Mouse (Mus musculus) thymus, postnatal 0 days (tissue): Measurements from ENCODE around the gene Tbc1d10a. TPM values are rescaled to one million over a fixed set of nuclear protein-coding genes. Genes with fewer than 3 reads are reported as not detected.
A peak's percentile ranks its signal among the peaks of the same experiment; 100 is the strongest.

Experiments
- DNase-seq: peaks from one replicate; pipeline ENCODE4 v3.0.0-alpha.2; 2015; ENCODE audit warnings: low spot score
- polyA plus RNA-seq: library from polyadenylated mRNA; unstranded; fragments of >200 nt; fragmentation: Nextera tagmentation; extraction: Ambion mirVana; gene quantifications from 2 replicates; pipeline ENCODE4 v1.2.1, GENCODE M21; 2015

Gene Tbc1d10a
- 50.1 and 58.2 TPM in 2 replicates for polyA plus RNA-seq

DNA sequence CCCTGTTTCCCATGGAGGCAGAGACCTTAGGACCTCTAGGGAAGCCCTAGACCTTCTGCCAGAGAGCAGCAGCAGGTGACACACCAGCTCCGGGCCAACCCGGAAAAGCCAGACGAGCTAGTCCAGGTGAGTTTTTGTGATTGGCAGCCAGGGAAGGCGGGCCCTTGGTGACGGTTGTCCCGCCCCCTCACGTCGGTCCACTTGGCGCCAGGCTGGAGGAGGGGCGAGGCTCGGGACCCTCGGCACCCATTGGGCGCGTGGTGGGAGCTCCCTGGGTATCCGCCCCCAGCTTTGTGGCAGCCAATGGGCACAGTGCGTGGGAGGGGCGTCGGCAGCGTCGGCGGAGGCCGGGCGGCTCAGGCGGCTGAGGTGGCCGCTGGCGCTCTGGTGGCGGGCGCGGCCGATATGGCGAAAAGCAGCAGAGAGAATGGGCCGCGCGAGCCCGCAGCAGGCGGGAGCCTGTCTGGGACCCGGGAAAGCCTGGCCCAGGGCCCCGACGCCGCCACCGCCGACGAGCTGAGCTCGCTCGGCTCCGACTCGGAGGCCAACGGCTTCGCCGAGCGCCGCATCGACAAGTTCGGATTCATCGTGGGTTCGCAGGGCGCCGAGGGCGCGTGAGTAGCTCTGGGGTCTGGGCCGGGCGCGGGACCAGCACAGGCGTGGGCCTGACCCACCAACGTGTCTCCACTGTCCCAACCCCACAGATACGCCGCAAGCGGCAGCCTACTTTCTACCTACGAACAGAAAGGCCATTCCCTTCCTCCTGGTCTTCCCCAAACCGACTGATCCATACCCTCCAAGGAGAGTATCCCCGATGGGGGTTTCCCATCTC lies at the start of gene Tbc1d10a:
TSS of gene Tbc1d10a (plus strand) at position 304 of the 832 bp plus-strand sequence.
- peak; percentile 99 for DNase-seq

DNA sequence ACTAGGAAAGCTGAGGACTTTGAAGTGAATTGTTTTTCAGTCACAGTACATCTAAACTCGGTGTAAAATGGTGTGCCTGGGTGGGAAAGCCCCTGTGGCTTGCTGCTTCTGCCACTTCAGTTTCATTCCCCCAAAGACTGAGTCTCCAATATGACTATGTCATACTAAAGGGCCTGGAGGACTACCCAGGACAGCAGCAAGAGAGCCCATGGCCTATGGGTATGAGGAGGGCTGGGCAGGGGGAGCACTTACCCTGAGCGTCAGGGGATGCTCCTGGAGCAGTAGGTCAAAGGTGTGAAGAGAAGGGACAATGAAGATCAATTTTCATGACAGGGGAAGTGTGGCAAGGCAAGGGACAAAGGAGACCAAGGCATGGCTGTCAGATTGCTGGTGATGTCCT lies 47.6 kb upstream of the Tbc1d10a start:
- DNase-seq, result no peak

DNA sequence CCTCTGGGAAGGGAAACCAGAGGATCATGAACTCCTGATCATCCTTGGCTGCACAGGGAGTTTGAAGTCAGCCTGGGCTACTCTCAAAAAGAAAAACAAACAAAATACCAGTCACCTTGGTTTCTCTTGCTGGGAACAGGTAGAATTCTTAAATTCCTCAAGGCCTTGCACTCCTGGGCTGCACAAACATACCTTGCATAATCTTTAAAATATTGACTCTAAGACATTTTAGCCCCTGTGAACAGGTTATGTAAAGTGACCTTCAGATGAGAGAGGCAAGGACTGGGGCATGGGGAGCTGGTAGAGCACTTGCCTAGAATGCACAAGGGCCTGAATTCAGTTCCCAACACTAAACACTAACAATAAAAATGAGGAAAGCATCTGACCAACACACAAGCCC lies 45.1 kb upstream of the Tbc1d10a start:
- no peak for DNase-seq

DNA sequence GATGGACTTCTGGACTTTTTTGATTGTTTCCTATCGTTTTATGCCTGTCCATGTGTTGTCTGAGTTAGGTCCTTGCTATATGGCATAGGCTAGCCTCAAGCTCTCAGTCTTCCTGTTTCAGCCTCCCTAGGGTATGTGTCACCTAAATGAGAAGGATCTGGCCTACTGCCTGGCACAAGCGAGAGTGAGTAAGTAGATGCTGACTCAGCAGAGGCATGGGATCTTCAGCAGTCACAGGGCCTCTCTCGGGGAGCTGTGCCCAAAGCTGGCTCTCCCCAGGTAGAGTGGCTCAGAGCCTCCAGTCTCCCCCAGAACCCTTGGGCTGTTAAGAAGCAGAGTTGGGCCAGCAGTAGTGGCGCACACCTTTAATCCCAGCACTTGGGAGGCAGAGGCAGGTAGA lies 44.2 kb upstream of the Tbc1d10a start:
- no peak for DNase-seq

- DNase-seq, result no peak
These were observed 43.1 kb upstream of the Tbc1d10a start for GRCm38 (mm10) chr11:4143281-4144062.

DNA sequence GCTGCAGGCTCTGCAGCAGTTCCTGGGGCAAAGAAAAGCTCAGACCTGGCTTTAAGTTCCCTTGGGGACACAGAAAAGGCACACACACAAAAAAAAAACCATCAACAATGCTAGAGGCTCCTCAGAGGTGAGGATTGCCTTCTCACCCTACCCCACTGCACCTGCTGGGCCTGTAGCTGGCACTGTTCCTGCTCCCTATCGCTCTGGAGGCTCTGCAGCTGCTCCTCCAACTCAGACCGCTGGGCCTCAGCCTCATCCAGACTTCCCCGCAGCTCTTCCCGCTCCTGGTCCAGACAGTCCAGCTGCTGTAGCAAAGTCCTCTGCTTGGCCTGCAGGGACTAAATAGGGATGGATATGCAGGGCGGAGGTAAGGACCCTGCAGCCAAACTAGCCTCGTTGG lies 40.2 kb upstream of the Tbc1d10a start:
- no peak for DNase-seq

DNA sequence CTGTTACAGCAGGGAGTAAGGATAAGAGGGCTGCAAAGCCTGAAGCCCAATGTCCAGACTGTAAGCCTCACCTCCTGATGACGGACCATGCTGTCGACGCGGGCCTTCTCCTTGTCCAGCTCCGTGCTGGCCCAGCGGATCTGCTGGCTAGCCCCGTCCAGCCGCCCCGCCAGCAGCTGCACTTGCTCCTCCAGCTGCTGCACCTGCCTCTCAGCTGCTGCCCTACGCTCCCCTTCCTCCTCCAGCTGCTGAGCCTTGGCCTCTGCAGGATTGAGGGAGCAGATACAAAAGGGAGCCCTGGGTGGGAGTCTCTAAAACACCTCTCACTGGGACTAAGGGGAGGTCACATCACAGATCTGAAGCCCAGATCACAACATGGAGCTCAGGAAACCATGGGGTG lies 39.5 kb upstream of the Tbc1d10a start:
- DNase-seq, result no peak

GRCm38 (mm10) chr11:4148120-4148519 lies 38.5 kb upstream of the Tbc1d10a start:
- DNase-seq, result no peak

GRCm38 (mm10) chr11:4148536-4149156 lies 37.9 kb upstream of the Tbc1d10a start:
- DNase-seq, result no peak

GRCm38 (mm10) chr11:4149886-4150285 lies 36.7 kb upstream of the Tbc1d10a start:
- DNase-seq, result no peak

DNA sequence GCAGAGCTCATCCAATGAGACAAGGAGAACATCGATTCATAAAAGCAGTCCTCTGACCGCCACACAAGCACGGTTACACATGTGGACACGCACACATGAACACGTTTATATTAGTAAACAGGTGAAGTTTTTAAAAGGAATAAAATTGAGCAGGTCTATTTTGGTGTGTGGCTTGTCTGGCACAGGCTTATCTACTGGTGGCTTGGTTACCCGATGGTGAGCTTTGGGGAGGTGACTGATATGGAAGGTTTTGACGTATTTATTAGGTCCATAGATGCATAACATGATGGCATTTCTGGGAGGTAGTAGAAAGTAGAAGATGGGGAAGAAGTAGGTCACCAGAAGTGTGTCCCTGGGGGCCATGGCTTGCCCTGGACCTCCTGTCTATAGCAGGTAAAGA lies 32.9 kb upstream of the Tbc1d10a start:
- DNase-seq, result no peak

- DNase-seq, result no peak
These were observed 30.9 kb upstream of the Tbc1d10a start for GRCm38 (mm10) chr11:4155641-4156040.

DNA sequence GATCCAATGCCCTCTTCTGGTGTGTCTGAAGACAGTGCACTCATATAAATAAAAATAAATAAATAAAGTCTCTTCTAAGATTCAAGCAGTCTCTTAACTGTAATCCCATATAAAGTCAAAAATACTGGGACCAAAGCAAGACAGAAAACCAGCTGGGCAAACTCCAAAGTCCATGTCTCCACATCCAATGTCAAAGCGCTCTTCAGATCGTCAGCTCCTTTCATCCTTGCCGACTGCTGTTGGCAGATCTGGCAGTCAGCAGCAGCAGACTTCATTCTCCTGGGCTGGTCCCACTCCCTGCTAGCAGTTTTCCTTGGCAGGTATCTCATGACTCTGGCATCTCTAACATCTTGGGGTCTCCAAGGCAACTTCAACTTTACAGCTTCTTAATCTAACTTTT lies 27.9 kb upstream of the Tbc1d10a start:
- DNase-seq, result no peak

DNA sequence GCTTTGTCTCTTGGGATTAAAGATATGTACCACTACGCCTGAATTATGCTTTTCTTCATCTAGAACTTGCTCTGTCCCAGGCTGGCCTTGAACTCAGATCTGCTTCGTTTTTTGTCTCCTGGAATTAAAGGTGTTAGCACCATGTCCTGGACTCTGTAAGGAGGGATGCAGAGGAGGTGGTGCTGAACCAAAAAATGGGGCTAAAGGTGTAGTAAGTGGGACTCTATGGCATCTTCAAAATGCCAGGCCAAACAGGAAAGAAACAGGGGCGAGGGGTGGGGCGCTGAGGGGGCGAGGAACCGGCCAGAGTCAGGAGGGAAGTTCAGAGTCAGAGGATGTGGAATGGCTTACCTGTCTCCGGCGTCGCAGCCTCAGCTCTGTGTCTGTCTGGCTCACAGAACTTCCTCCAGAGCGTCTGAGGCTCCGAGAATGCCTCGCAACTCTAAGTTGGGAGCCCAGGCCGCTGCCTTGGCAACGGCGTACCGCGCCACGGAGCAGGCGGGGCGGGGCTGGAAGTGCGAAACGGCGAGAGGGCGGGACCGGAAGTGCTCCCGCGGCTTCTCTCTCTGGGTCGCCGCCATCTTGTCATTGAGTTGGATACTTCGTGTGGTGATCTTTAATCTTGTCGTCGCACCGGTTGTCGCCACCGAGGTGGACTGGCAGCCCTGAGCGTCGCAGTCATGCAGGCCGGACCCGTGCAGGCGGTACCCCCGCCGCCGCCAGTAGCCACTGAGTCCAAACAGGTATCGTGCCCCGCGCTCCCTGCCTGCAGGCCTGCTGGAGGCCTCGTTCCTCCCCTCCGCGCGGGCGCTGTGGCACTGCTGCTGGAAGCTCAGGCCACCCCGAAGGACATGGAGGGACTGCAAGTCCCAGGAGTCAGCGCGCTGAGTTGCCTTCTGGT lies 26.5 kb upstream of the Tbc1d10a start, which contains the start of the genes Ccdc157 and Sf3a1:
TSS of gene Ccdc157 (minus strand) at position 486 of the 901 bp plus-strand sequence.
TSS of gene Sf3a1 (plus strand) at position 543 of the 901 bp plus-strand sequence.
- DNase-seq, result peak; percentile 95

DNA sequence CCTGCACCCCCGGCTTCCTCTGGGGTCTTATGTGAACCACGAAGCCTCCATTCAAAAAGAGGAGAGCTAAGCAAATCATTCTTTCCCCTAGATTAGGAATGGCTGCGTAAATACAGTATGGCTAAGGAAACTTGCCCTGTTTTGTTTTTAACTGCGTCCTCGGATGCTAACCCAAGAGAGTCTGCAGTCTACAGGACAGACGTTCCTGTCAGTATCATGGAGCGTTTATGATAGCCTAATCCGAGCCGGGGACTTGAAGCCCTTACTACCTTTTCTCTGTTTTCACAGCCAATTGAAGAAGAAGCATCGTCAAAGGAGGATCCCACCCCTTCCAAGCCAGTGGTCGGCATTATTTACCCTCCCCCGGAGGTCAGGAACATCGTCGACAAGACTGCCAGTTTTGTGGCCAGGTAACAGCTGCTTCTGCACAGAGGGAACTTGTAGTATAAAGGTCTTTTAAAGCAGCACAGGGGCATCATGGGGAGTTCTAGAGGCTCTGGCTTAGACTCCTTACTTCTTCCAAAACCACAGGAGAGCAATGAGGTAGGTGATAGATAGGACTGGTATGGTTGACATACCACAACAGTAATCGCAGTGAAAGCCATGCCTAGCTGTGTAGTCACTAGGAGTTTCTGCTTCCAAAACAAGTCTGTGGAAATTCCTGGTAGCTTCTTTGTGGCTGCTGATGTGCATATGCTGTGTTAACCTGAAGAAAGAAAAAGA lies 25.7 kb upstream of the Tbc1d10a start:
- no peak for DNase-seq

- no peak for DNase-seq
These were observed 21.9 kb upstream of the Tbc1d10a start for GRCm38 (mm10) chr11:4164701-4165100.

DNA sequence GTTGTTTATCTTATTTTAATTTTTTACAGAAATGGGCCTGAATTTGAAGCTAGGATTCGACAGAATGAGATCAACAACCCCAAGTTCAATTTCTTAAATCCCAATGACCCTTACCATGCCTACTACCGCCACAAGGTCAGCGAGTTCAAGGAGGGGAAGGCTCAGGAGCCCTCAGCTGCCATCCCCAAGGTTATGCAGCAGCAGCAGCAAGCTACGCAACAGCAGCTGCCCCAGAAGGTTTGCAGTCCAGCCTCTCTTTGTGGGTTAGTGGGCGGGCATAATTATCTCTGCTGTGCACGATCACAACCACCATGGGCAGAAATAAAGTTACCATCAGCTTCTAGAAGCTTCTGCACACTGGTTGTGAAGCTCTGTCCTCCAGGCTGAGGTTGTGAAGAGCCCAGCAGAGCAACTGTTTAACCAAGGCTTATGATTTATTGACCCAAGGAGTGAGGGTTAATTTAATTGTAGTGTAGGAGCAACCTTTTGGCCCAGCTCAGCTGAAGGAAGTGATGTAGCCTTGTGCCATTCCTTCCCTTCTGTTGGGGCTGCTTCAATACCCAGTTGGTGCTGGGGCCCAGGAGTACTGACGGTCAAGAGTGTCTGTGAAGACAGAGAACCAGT lies 20.0 kb upstream of the Tbc1d10a start:
- no peak for DNase-seq

- DNase-seq, result no peak
These were observed 12.0 kb upstream of the Tbc1d10a start for GRCm38 (mm10) chr11:4174586-4174985.

DNA sequence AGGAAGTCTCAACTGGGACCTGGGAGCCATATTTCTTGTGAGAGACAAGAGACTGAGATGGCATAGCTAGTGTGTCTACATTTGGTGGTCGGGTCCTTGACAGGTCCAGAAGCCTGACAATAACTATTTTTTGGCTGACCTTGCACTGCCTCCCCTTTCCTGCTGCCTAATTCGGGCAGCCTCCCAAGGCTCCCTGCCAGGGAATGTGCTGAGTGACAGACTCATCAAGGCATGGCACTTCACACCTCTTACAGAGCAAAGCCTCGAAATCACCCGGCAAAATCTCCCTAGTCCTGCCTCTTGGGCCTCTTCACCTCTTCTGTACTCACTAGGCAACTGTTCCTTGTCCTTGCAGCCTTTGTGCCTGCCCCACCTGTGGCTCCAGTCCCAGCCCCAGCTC lies 8.9 kb upstream of the Tbc1d10a start:
- DNase-seq, result no peak

DNA sequence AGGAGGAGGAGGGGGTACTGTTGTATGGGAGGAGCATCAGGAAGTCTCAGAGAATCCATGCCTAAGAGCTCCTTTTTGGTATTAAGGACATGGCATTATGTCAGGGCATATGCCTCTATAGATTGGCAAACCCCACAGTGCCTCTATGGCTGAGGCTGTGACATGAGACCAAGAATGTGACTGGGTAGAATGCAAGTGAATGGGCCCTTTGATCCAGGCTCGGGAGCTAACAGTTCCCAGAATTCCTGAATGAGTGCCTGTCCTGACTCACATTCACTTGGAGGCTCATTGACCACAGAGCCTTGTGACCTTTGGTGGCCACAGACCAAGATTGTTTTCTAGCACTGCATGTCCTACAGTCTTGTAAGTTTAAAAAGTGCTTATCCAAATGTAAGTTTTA lies 4.5 kb upstream of the Tbc1d10a start:
- no peak for DNase-seq
